Mouse (Mus musculus): ENCODE results near the gene Pigc. TPM values are rescaled to one million over a fixed set of nuclear protein-coding genes. Genes with fewer than 3 reads are reported as not detected.

The Pigc gene
- polyA plus RNA-seq, 1 experiment from 2014 or later = 35.7 TPM

DNA sequence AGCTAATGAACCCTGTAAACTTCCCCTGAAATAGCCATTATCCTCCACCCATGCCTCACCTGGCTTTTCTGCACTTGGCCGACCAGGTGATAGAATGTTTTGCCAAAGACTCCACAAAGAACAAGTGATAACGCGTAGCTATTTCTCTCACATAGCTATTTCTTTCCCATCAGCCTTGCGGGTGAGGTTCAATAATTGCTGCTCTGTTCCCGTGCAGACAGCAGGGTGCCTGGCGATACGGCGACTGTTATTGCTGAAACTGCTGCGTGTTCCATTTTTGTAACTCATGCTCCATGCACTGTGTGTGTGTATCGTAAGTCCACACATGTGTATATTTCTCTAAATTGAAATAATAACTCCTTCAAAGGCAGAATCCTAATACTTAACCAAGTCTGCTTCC, 37.2 kb upstream of the Pigc start:
- Histone ChIP-seq H3K9ac (ENCODE audit: low read length) (no peak overlapping the region), H3K9me3 (ENCODE audit: control insufficient read depth, low read length) (no peaks in the 10 kb centered on the region), H3K27me3 (ENCODE audit: control insufficient read depth, insufficient read depth, low read length) (no peaks in the 10 kb centered on the region), H3K4me3 (ENCODE audit: low read depth, low read length) (no peak overlapping the region), H3K36me3 (ENCODE audit: control insufficient read depth, insufficient read depth, low read length) (no peaks in the 10 kb centered on the region), H3K4me1 (ENCODE audit: control insufficient read depth, insufficient read depth, low read length) (no peaks in the 10 kb centered on the region), H3K27ac (ENCODE audit: low read depth, low read length) (no peak overlapping the region), H3K4me2 (no peak overlapping the region)
- DNase-seq (ENCODE audit: low spot score, missing footprints) (no peak), ATAC-seq (ENCODE audit: low FRiP score) (no peak)
- WGBS = 90% methylated on average over 10 of the region's 10 CpGs

DNA sequence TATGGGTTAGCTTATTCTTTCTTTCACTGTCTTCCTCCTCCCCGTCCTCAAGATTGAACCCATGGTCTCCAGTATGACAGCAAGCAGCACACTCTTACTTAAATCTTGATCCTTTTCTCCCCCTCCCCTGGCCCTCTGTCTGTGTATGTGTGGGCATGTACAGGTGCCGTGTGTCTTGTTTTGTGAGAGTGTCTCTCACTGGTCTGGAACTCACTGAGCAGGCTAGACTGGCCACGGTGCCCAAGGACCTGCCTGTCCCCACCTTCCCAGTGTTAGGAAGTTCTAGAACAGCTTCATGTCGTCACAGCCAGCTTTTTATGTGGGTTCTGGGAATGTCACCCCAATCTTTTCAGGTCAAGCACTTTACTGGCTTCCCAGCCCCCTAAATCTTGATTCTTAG, 36.7 kb upstream of the Pigc start:
- H3K36me3 ChIP-seq (ENCODE audit: control insufficient read depth, insufficient read depth, low read length) = no peaks in the 10 kb centered on the region
- H3K27ac ChIP-seq (ENCODE audit: low read depth, low read length) = no peak overlapping the region
- no peak overlapping the region for H3K4me3 ChIP-seq (ENCODE audit: low read depth, low read length)
- H3K4me2 ChIP-seq = no peak overlapping the region
- DNase-seq (ENCODE audit: low spot score, missing footprints) (no peak), ATAC-seq (ENCODE audit: low FRiP score) (no peak)
- H3K9me3 ChIP-seq (ENCODE audit: control insufficient read depth, low read length) = no peaks in the 10 kb centered on the region
- H3K4me1 ChIP-seq (ENCODE audit: control insufficient read depth, insufficient read depth, low read length) = no peaks in the 10 kb centered on the region
- H3K9ac ChIP-seq (ENCODE audit: low read length) = no peak overlapping the region
- 83% methylated on average over 4 of the region's 4 CpGs for WGBS
- H3K27me3 ChIP-seq (ENCODE audit: control insufficient read depth, insufficient read depth, low read length) = no peaks in the 10 kb centered on the region

DNA sequence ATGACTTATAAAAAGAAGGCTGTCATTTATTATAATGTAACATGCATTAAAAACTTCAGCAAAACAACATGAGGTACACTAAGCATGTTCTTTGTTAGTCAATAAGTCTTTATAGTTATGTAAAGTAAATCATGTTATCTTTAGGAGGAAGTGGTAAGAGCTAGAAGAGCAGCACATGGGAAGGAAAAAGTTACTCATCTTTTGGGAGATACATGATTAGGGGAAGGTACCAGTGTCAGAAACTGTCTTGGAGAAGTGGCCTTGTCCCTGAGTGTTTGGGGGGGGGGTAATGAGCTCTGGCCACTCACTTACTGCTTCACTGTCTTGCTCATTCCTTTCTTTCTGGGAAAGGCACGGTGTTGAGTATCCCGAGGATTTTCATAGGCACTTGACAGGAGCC, 26.9 kb upstream of the Pigc start:
- no peak overlapping the region for H3K4me3 ChIP-seq (ENCODE audit: low read depth, low read length)
- no peaks in the 10 kb centered on the region for H3K9me3 ChIP-seq (ENCODE audit: control insufficient read depth, low read length)
- 83% methylated on average over 2 of the region's 2 CpGs for WGBS
- no peaks in the 10 kb centered on the region for H3K36me3 ChIP-seq (ENCODE audit: control insufficient read depth, insufficient read depth, low read length)
- H3K4me2 ChIP-seq = no peak overlapping the region
- ATAC-seq (ENCODE audit: low FRiP score) (no peak), DNase-seq (ENCODE audit: low spot score, missing footprints) (no peak)
- no peak overlapping the region for H3K27ac ChIP-seq (ENCODE audit: low read depth, low read length)
- no peaks in the 10 kb centered on the region for H3K4me1 ChIP-seq (ENCODE audit: control insufficient read depth, insufficient read depth, low read length)
- H3K27me3 ChIP-seq (ENCODE audit: control insufficient read depth, insufficient read depth, low read length) = no peaks in the 10 kb centered on the region
- H3K9ac ChIP-seq (ENCODE audit: low read length) = no peak overlapping the region

DNA sequence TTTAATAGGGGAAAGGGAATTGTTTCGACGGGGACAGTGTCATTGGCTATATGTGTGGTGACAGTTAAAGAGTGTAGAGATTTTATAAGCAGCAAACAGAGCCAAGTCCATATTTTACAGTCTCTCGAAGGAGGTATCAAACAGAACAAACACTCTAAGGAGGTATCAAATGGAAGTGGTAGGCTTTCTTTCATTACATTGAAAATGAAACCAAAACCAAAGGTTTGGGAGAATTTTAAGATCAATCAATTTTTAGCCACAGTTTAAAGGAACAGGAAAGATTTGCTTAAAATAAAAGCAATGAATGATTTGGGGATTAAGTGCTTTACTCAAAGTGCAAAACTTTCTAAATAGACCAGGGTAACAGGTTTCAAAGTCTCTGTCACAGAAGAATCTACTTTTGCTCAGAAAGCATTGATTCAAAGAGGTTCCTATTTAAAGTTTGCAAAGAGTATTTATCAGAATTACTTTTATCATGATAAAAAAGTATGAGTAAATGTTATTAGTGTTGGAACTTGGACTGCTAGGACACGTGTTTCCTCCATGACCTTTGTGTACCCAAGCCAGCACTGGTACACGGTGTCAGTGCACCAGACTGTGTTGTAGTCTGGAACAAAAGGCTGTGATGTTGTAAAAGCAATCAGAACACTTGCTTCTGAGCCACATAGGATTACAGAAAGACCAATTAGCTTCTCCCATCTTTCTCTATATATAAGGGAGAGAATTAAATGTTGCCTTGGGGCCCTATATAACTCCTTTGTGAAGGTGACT, 17.8 kb upstream of the Pigc start:
- Histone ChIP-seq H3K9me3 (ENCODE audit: control insufficient read depth, low read length) (no peaks in the 10 kb centered on the region), H3K4me1 (ENCODE audit: control insufficient read depth, insufficient read depth, low read length) (no peaks in the 10 kb centered on the region), H3K9ac (ENCODE audit: low read length) (no peak overlapping the region), H3K4me2 (no peak overlapping the region), H3K36me3 (ENCODE audit: control insufficient read depth, insufficient read depth, low read length) (no peaks in the 10 kb centered on the region), H3K27ac (ENCODE audit: low read depth, low read length) (no peak overlapping the region), H3K27me3 (ENCODE audit: control insufficient read depth, insufficient read depth, low read length) (no peaks in the 10 kb centered on the region), H3K4me3 (ENCODE audit: low read depth, low read length) (no peak overlapping the region)
- WGBS = 79% methylated on average over 5 of the region's 5 CpGs
- ATAC-seq (ENCODE audit: low FRiP score) = no peak
- DNase-seq (ENCODE audit: low spot score, missing footprints) = no peak

DNA sequence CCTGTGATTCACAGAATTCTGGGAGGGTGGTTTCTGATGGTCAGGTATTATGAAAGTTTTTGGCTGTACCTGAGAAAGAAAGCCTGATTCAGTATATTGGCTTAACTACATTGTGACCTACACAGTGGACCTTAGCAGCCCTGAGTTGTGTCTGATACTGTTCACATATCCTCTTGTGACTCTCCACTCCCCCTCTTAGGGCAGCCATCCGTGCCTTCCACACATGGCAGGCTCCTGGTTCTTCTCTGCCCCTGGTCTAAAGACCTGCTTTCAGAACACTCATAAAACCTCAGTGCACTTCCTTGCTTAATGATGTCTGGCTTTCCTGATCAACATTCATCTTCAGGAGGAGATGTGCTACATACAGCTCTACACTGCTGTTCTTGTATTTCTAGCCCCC, 16.4 kb upstream of the Pigc start:
- no peak overlapping the region for H3K27ac ChIP-seq (ENCODE audit: low read depth, low read length)
- DNase-seq (ENCODE audit: low spot score, missing footprints) = no peak
- H3K36me3 ChIP-seq (ENCODE audit: control insufficient read depth, insufficient read depth, low read length) = no peaks in the 10 kb centered on the region
- WGBS = 63% methylated on average over 1 of the region's 1 CpGs
- H3K27me3 ChIP-seq (ENCODE audit: control insufficient read depth, insufficient read depth, low read length) = no peaks in the 10 kb centered on the region
- no peak overlapping the region for H3K9ac ChIP-seq (ENCODE audit: low read length)
- no peak overlapping the region for H3K4me2 ChIP-seq
- H3K4me3 ChIP-seq (ENCODE audit: low read depth, low read length) = no peak overlapping the region
- no peaks in the 10 kb centered on the region for H3K4me1 ChIP-seq (ENCODE audit: control insufficient read depth, insufficient read depth, low read length)
- no peak for ATAC-seq (ENCODE audit: low FRiP score)
- H3K9me3 ChIP-seq (ENCODE audit: control insufficient read depth, low read length) = no peaks in the 10 kb centered on the region

DNA sequence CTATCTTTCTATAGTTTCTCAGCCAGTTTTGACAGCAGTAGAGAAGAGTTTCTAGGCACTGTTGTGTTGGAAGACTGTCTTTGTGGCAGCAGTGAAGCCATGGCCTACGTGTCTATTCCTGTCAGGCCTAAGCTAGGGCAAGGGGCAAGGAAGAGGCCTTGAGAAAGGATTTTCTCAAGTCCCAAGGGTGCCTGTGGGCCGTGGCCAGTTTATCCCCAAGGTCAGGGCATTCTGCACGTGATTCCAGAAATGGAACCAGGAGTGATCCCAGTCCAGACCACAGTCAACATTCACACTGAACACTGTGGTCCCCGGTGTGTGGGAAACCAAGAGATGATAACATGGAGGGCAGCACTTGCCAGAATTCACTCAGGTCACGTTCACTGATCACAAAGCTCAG, 13.1 kb upstream of the Pigc start:
- no peak for ATAC-seq (ENCODE audit: low FRiP score)
- H3K4me2 ChIP-seq = no peak overlapping the region
- no peak for DNase-seq (ENCODE audit: low spot score, missing footprints)
- H3K27me3 ChIP-seq (ENCODE audit: control insufficient read depth, insufficient read depth, low read length) = no peaks in the 10 kb centered on the region
- H3K36me3 ChIP-seq (ENCODE audit: control insufficient read depth, insufficient read depth, low read length) = no peaks in the 10 kb centered on the region
- no peaks in the 10 kb centered on the region for H3K9me3 ChIP-seq (ENCODE audit: control insufficient read depth, low read length)
- no peak overlapping the region for H3K9ac ChIP-seq (ENCODE audit: low read length)
- no peak overlapping the region for H3K27ac ChIP-seq (ENCODE audit: low read depth, low read length)
- no peaks in the 10 kb centered on the region for H3K4me1 ChIP-seq (ENCODE audit: control insufficient read depth, insufficient read depth, low read length)
- no peak overlapping the region for H3K4me3 ChIP-seq (ENCODE audit: low read depth, low read length)
- 73% methylated on average over 5 of the region's 5 CpGs for WGBS

DNA sequence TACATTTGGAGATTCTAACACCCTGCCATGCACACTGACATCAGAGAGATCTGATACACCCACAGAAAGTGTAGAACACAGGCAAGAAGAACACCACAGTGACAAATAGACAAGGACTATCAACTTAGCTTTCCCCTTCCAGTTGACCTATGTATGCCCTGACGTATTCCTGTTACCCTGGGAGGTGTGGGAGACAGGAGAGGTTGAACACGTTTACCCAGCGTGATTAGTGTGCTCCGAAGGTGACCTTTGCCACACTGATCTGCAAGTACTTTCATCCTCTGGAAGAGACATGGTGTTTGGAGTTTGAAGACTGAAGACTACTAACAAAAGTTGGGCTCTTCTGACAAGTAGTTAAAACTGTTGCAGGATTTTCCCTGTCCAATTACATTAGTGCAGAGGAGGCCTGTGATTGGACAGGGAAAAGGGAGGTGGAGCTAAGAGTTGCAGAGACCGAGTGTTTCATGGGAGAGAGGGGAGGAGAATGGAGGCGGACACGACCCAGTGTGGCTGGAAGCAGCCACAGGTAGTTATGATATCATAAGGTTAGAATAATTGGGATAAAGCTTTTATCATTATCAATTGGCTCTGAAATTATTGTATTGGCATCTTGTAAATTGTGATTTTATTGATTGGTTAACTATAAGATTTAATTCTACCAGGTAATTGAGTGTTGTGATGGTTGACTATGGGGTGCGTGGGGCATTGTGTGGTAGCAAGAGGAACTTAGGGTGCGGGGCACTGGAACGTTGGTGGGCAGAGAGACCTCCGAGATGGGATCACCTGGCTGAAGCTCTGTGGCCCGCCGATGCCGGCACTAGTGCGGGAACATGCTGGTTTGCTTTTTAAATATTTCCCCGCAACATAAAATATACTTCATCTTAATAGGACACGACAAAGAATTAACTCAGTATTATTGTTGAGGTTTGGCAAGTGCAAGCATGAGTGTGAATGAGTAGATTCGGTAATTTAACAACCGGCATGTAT, 10.7 kb upstream of the Pigc start:
- H3K36me3 ChIP-seq (ENCODE audit: control insufficient read depth, insufficient read depth, low read length) = no peaks in the 10 kb centered on the region
- H3K9me3 ChIP-seq (ENCODE audit: control insufficient read depth, low read length) = no peaks in the 10 kb centered on the region
- DNase-seq (ENCODE audit: low spot score, missing footprints) (no peak), ATAC-seq (ENCODE audit: low FRiP score) (no peak)
- H3K27me3 ChIP-seq (ENCODE audit: control insufficient read depth, insufficient read depth, low read length) = no peaks in the 10 kb centered on the region
- H3K4me3 ChIP-seq (ENCODE audit: low read depth, low read length) = no peak overlapping the region
- H3K9ac ChIP-seq (ENCODE audit: low read length) = no peak overlapping the region
- WGBS = 86% methylated on average over 19 of the region's 19 CpGs
- H3K4me1 ChIP-seq (ENCODE audit: control insufficient read depth, insufficient read depth, low read length) = no peaks in the 10 kb centered on the region
- no peak overlapping the region for H3K27ac ChIP-seq (ENCODE audit: low read depth, low read length)
- no peak overlapping the region for H3K4me2 ChIP-seq

DNA sequence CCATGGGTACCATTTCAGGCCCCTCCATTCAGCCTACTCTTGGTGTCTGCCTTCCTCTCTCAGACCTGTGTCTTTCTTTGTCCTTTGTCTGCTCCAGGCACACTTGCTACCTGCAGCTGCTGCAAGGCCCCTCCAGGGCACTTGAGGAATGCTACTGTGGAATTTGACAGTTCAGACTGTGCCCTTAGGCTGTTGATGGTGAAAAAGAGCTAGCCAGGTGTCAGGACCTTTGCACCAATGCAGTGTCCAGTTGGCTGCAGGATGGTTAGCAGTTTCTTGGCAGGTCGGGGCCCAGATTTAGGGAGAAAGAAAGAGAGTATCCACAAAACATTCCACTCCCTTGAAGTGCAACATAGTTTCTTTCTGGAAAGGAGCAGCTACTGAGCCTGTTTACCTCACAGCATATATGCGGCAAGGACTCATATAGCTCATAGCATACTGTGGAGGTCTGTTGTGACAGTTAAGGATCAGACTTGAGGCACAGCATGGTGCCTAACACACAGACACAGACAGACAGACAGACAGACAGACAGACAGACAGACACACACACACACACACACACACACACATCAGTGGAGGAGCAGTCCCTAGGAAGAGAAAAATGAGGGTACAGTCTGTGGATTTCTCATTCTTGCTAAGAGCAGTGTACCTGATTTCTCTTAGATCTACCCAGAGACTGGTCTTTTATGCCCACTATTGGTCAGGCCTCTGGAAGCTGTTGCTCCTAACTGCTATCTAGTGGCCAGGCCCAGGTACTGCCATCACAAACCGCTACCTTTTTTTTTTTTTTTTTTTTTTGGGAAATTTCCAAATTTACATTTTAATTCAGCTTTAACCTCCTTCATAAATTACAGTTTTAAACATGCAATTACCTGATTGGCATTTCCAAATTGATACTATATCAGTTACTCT, 6.3 kb upstream of the Pigc start:
- H3K9ac ChIP-seq (ENCODE audit: low read length) = no peak overlapping the region
- H3K9me3 ChIP-seq (ENCODE audit: control insufficient read depth, low read length) = no peaks in the 10 kb centered on the region
- 53% methylated on average over 3 of the region's 3 CpGs for whole genome bisulfite sequencing
- no peaks in the 10 kb centered on the region for H3K27me3 ChIP-seq (ENCODE audit: control insufficient read depth, insufficient read depth, low read length)
- H3K4me2 ChIP-seq = no peak overlapping the region
- no peak for DNase-seq (ENCODE audit: low spot score, missing footprints)
- H3K4me1 ChIP-seq (ENCODE audit: control insufficient read depth, insufficient read depth, low read length) = no peaks in the 10 kb centered on the region
- H3K27ac ChIP-seq (ENCODE audit: low read depth, low read length) = no peak overlapping the region
- ATAC-seq (ENCODE audit: low FRiP score) = peak; percentile 79
- no peak overlapping the region for H3K4me3 ChIP-seq (ENCODE audit: low read depth, low read length)
- no peaks in the 10 kb centered on the region for H3K36me3 ChIP-seq (ENCODE audit: control insufficient read depth, insufficient read depth, low read length)
